Mouse (Mus musculus) layer of hippocampus, postnatal 25 days (tissue): ENCODE data around the gene Cd52. TPM values are rescaled to one million over a fixed set of nuclear protein-coding genes. Genes with fewer than 3 reads are reported as not detected.

Experiments
- DNase-seq, 2 experiments: peaks; one replicate each; pipeline ENCODE4 v3.0.0; 2022; ENCODE audit warnings: mixed read lengths in 2 of 2, low spot score in 1 of 2; ENCODE audit errors: extremely low spot score in 1 of 2
- total RNA-seq, 2 experiments: library from RNA; stranded (reverse); gene quantifications; 2 replicates each; pipeline ENCODE4 v1.2.3; 2021

Gene Cd52
- total RNA-seq, 2 experiments from 2014 or later, result 1.6 TPM

DNA sequence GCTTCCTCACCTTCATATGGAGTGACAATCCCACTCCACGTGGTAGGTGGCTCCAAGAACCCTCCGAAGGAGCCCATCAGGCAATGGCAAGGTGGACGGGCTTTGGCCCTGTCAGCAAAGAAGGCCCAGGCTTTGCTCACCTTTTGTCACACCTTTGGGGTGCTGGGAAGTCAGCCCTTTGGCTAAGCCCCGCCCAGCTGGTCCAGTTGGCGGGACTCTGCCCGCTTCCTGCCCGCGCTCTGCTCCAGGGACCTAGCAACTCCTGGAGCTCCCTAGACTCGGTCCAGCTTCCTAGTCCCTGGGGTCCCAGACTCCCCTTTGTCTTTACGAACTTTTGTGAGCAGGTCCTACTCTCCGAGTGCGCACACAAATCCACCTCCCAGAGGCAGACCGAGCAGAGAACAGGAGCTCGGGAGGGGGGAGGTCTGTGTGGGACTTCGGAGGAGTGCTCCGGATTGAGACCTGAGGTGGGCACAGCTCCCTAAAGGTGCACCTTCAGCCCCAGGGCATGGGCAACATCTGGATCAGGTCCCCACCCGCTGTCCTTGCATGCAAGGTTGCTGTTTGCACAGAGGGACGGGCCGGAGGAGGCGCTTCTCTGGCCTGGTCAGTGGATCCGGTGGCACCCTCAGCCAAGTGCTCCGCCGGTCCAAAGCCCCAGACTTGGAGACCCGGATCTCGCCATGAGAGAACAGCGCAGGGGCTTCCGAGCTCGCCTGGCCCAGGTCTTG lies 34.6 kb downstream of the Cd52 start, which contains the start of gene Crybg2:
Gene Crybg2, plus strand, starts transcription at position 681 of the 731 bp plus-strand sequence.
- DNase-seq, result no peak

DNA sequence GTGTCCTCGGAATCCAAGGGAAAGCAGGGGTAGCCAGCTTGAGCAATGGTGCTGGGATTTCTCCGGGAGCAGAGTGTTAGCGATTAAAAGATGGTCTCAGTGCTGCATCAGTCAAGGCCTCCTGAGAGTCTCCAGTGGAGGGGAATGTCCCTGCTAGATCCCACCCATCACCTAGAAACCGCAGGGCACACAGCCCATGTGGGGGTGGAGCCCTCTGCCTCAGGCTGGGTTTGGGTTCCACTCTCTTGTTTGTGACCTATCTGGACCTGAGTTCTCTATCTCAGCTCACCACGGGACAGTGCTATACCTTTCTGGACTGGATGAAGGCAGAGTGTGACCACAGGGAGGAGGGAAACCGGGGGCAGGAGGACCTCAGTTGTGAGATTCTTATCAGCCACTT lies 36.0 kb downstream of the Cd52 start:
- DNase-seq, result no peak

GRCm38 (mm10) chr4:134058166-134058715 lies 36.6 kb downstream of the Cd52 start:
- DNase-seq, result no peak

- no peak for DNase-seq
Observed at GRCm38 (mm10) chr4:134053538-134053937, 41.3 kb downstream of the Cd52 start, which contains the start of gene Zfp683. Zfp683 (plus strand) TSS chr4:134053838.

DNA sequence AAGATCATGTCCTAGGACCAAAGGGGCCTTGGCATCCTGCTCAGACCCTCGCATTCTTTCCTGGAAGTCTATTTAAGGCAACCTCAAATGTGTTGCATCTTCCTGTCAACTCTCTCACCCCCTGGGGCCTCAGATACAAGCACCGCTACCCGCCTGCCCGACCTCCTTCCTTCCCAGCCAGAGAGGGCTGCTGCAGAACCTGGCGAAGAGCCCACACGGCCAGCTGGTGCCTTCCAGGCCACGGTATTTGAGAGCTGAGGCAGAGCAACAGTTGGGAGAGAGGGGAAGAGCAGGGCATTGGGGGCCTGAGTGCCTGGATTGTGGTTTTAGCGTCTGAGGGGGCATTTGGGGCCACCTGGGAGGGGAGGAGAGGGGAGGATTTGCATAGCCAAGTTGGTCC lies 42.3 kb downstream of the Cd52 start:
- DNase-seq, result peak in 1 of 2 experiments; percentile 35

DNA sequence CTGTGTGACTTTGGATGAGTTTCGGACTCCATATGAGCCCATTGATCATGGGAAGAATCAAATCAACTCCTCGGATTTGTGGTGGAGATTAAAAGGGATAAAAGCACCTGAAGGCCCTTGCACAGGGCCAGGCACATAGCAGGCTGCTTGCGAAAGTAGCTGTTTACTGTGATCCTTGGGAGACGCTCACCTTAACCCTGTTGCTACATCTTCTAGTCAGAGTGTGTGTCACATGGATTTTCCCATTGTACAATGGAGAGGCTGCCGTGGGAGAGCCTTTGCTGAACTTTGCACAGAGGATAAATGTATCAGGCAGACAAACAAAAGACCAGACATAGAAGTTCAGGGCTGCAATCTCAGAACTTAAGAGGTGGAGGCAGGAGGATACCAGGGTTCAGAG lies 43.0 kb downstream of the Cd52 start:
- DNase-seq, result no peak

DNA sequence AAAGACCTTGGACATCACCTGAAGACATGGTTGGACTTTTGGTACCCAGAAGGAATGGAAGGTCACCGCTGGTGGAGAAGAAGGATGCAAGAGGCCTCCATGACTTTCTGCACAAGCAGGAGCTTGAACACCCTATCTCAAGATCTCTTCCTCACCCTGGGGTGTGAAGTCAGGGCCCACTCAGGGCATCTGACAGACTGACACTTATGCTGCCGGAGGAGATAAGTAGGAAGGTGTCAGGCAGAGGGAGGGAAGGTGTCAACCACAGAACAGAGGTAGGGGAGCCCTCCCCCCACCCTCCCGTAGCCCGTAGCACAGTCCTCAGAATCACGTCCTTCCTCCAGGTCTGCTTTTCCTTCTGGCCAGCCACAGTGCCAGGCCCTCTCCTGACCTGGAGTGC lies 47.2 kb downstream of the Cd52 start:
- no peak for DNase-seq

GRCm38 (mm10) chr4:134043041-134043440 lies 51.8 kb downstream of the Cd52 start:
- no peak for DNase-seq

DNA sequence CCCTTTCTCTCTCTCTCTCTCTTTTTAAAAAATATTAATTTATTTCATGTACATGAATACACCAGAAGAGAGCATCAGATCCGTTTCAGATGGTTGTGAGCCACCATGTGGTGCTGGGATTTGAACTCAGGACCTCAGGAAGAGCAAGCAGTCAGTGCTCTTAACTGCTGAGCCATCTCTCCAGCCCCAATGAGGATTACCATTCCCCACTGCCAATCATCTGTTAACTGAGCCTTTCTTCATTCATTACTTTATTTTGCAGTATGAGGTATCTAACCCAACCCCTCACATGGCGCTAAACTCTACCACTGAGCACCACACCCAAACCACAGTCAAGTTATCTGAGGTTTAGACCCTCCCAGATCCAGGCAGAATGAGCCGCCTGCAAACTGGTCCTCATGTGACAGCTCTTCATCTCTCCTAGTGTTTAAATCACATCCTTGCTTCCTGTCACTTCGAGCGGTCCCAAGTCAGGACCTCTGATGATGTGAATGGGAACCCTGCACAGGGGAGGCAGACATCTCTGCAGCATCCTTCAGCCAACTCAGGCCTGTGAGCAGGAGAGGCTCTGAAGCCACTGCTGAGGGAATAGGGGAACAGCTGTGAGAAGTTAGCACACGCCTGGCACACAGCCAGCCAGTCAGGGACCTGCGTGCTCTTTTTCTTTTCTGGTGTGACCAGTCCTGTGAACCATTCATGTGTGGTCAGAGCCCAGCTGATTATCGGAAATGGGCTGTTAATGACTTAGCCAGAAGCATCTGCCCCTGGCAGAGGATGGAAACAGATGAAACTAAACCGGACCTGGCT lies 53.4 kb downstream of the Cd52 start:
- DNase-seq, result no peak

DNA sequence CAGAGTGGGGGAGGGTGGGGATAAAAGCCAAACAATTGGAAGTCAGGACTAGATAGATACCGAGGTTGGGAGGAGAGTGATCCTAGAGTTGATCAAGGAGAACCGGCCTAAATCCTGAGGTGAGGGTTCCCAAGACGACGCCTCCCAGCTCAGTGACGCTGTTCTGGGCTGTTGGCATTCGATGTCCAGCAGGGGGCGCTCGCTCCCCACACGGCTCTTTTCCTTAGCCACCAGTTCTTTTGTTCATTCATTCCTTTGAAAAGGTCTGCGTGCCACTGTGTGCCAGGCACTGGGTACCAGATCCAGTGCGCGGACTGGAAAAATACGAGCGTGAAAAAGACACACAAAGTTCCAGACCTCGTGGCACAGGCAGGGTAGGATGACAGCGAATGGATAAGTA lies 58.9 kb downstream of the Cd52 start:
- peak; percentile 78 to 94 for DNase-seq

Other genes starting within 250 kb of the Cd52 start
- gene Rps6ka1, start 207.3 kb downstream of the Cd52 start, total RNA-seq, result 10 to 100 TPM; 11.4 to 12.7 TPM
- gene Hmgn2, start 126.4 kb downstream of the Cd52 start, total RNA-seq, result 100 to 1,000 TPM; 133 to 138 TPM
- gene Dhdds, start 94.2 kb downstream of the Cd52 start, total RNA-seq, result 10 to 100 TPM; 62.2 to 62.6 TPM
- not detected for gene Lin28a, start 76.2 kb downstream of the Cd52 start, total RNA-seq
- gene Zfp683, start 41.2 kb downstream of the Cd52 start, total RNA-seq, result not detected
- gene Crybg2, start 34.3 kb downstream of the Cd52 start, total RNA-seq, result 1 to 10 TPM; 1.2 to 1.6 TPM
- 10 to 100 TPM; 24.0 to 32.1 TPM for gene Ubxn11, start 7.5 kb upstream of the Cd52 start, total RNA-seq
- gene Sh3bgrl3, start 33.7 kb upstream of the Cd52 start, total RNA-seq, result 100 to 1,000 TPM; 281 to 297 TPM
- 10 to 100 TPM; 11.9 to 13.9 TPM for gene Cep85, start 92.0 kb upstream of the Cd52 start, total RNA-seq
- gene Gm7534, start 107.9 kb upstream of the Cd52 start, total RNA-seq, result not detected
- not detected for gene Catsper4, start 132.3 kb upstream of the Cd52 start, total RNA-seq
- under 1 TPM; 0.57 to 0.70 TPM for gene Cnksr1, start 143.3 kb upstream of the Cd52 start, total RNA-seq
- not detected for gene E130218I03Rik, start 148.6 kb upstream of the Cd52 start, total RNA-seq
- 10 to 100 TPM in 1 of 2 experiments, 1 to 10 TPM in 1; 9.9 to 10.3 TPM for gene Zfp593, start 150.5 kb upstream of the Cd52 start, total RNA-seq
- not detected for gene Gm30191, start 151.9 kb upstream of the Cd52 start, total RNA-seq
- gene Grrp1, start 159.0 kb upstream of the Cd52 start, total RNA-seq, result 1 to 10 TPM; 3.0 to 3.9 TPM
- gene Pdik1l, start 192.8 kb upstream of the Cd52 start, total RNA-seq, result 10 to 100 TPM; 15.2 to 16.7 TPM
- gene Trim63, start 220.0 kb upstream of the Cd52 start, total RNA-seq, result not detected
- gene Slc30a2, start 248.1 kb upstream of the Cd52 start, total RNA-seq, result under 1 TPM in 1 of 2 experiments, not detected in 1; 0.12 TPM